Mouse (Mus musculus) C2C12 (cell line): ENCODE measurements at regions not wholly inside any gene's neighbourhood (a gene's known extent, or its start where the extent isn't known, plus 50 kb on each side); places are given as distances from the start of the nearest gene placed in this dataset.
A peak's percentile ranks its signal among the peaks of the same experiment; 100 is the strongest.

ENCODE experiments used
- H3K27me3 ChIP-seq: one replicate; pipeline ENCODE4 v1.6.1; 2011; ENCODE audit not compliant: control insufficient read depth, insufficient read depth, insufficient read length
- H3K36me3 ChIP-seq: one replicate; pipeline ENCODE4 v1.6.1; 2011; ENCODE audit not compliant: control insufficient read depth, insufficient read depth
- H3K4me3 ChIP-seq: one replicate; pipeline ENCODE4 v1.5.1; 2011; ENCODE audit warnings: mild to moderate bottlenecking, control low read depth; ENCODE audit not compliant: poor library complexity, insufficient read depth, severe bottlenecking
- H3K79me2 ChIP-seq: one replicate; pipeline ENCODE4 v1.6.1; 2011; ENCODE audit not compliant: control insufficient read depth, insufficient read depth
- H3K79me3 ChIP-seq: one replicate; pipeline ENCODE4 v1.6.1; 2011; ENCODE audit warnings: low read depth, control low read depth
- H3ac ChIP-seq: one replicate; pipeline ENCODE3; 2011; ENCODE audit warnings: low read depth; ENCODE audit not compliant: control insufficient read depth, insufficient read length
- CEBPB ChIP-seq: IDR thresholded peaks from one replicate; pipeline ENCODE4 v1.6.1; 2011; ENCODE audit warnings: low read depth, mild to moderate bottlenecking, control low read depth, moderate library complexity
- CTCF ChIP-seq: IDR thresholded peaks from one replicate; pipeline ENCODE4 v1.5.1; 2011; ENCODE audit not compliant: control insufficient read depth, insufficient read depth, insufficient read length
- FOSL1 ChIP-seq: IDR thresholded peaks from one replicate; pipeline ENCODE4 v1.8.0; 2011; ENCODE audit warnings: mild to moderate bottlenecking, low read length; ENCODE audit not compliant: poor library complexity, insufficient read depth, severe bottlenecking
- MAX ChIP-seq: IDR thresholded peaks from one replicate; pipeline ENCODE4 v1.6.1; 2011; ENCODE audit warnings: mild to moderate bottlenecking, control low read depth
- MYOD1 ChIP-seq: IDR thresholded peaks from one replicate; pipeline ENCODE4 v1.6.1; 2011; ENCODE audit warnings: low read depth; ENCODE audit not compliant: control insufficient read depth, insufficient read length
- MYOG ChIP-seq: IDR thresholded peaks from one replicate; pipeline ENCODE4 v1.6.1; 2011; ENCODE audit not compliant: control insufficient read depth, insufficient read length; ENCODE audit errors: extremely low read depth
- USF1 ChIP-seq: IDR thresholded peaks from one replicate; pipeline ENCODE4 v1.6.1; 2011; ENCODE audit warnings: low read depth, mild to moderate bottlenecking, control low read depth, moderate library complexity

- Histone ChIP-seq H3K4me3 (no peak overlapping the region), H3K27me3 (no peaks in the 10 kb centered on the region), H3K36me3 (no peaks in the 10 kb centered on the region), H3ac (no peak overlapping the region), H3K79me2 (no peaks in the 10 kb centered on the region), H3K79me3 (no peaks in the 10 kb centered on the region)
- no peak for TF ChIP-seq MYOG
- TF ChIP-seq USF1 = no peak
- no peak for TF ChIP-seq MYOD1
- no peak for TF ChIP-seq FOSL1
- no peak for TF ChIP-seq MAX
- no peak for TF ChIP-seq CTCF
- no peak for TF ChIP-seq CEBPB
Measured at GRCm38 (mm10) chr16:12768161-12768895, 341.2 kb upstream of the Ercc4 start.

DNA sequence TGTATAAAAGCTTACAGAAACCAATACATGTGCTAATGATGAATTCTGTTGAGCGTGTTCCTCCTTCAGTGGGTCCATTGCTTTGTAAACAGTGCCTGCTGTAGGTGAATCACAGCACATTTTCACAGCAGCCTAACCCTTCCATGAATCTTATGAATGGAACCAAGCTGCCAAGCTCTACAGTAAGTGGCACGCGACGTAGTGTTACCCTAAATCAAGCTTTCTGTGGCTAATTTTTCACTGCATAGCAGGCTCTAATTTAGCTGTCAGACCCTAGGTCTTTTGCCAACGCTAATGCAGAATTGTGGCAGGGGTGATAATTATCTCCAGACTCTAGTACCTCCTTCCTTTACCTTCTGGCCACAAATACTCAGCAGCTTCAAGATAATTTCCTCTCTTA is 339.0 kb upstream of the Ercc4 start:
- Histone ChIP-seq H3K27me3 (no peaks in the 10 kb centered on the region), H3K4me3 (no peak overlapping the region), H3K79me3 (no peaks in the 10 kb centered on the region), H3K36me3 (no peaks in the 10 kb centered on the region), H3ac (no peak overlapping the region), H3K79me2 (no peaks in the 10 kb centered on the region)
- no peak for TF ChIP-seq CTCF
- TF ChIP-seq MAX = no peak
- TF ChIP-seq CEBPB = no peak
- TF ChIP-seq FOSL1 = no peak
- TF ChIP-seq MYOG = no peak
- TF ChIP-seq USF1 = no peak

- Histone ChIP-seq H3K27me3 (no peaks in the 10 kb centered on the region), H3ac (no peak overlapping the region), H3K79me3 (no peaks in the 10 kb centered on the region), H3K36me3 (no peaks in the 10 kb centered on the region), H3K79me2 (no peaks in the 10 kb centered on the region), H3K4me3 (no peak overlapping the region)
- TF ChIP-seq USF1 = no peak
- TF ChIP-seq CTCF = no peak
- no peak for TF ChIP-seq FOSL1
- no peak for TF ChIP-seq MYOD1
- no peak for TF ChIP-seq MAX
Measured at GRCm38 (mm10) chr16:12772535-12772934, 336.9 kb upstream of the Ercc4 start.

DNA sequence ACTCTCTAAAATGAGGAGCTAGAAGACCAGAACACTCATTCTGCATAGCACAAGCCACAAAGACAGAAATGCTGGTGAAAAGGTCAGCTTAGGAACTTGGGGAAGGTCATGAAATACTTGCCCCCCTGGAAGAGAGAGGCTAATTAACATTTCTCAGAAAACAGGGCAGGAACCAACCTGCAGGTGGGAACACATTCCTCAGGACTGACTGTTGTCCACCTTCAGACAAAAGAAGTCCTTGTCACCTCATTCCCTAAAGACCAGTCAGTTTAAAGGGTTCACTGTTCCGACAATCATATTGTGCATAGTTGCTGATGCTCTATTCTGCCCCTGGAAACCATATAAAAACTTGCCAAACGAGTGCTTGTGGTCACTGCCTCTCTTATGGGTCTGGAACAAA is 333.6 kb upstream of the Ercc4 start:
- H3ac ChIP-seq = no peak overlapping the region
- H3K79me3 ChIP-seq = no peaks in the 10 kb centered on the region
- H3K4me3 ChIP-seq = no peak overlapping the region
- H3K79me2 ChIP-seq = no peaks in the 10 kb centered on the region
- no peaks in the 10 kb centered on the region for H3K27me3 ChIP-seq
- TF ChIP-seq CTCF (no peak), USF1 (no peak), MYOG (no peak), MYOD1 (no peak), FOSL1 (no peak), MAX (no peak), CEBPB (no peak)
- no peaks in the 10 kb centered on the region for H3K36me3 ChIP-seq

DNA sequence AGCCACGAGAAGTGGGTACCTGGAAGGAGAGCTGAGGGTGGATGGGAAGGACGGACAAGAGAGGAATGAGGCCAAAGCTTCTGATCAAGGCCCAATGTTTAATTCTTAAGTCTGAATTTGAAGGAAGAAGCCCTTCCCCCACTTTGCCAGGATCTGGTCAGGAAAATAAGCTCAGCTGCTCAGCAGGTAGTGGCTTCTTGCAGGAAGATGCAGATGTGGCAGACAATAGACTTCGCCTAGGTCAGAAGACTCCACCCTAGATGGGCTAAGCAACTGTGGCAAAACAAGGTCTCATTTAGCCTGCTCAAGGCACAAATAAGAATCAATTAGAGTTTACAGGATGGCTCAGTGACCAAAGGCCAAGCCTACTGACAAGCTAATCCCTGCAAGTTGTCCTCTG is 330.4 kb upstream of the Ercc4 start:
- TF ChIP-seq MYOD1 = no peak
- no peak for TF ChIP-seq MYOG
- TF ChIP-seq CEBPB = no peak
- Histone ChIP-seq H3ac (no peak overlapping the region), H3K79me2 (no peaks in the 10 kb centered on the region), H3K79me3 (no peaks in the 10 kb centered on the region), H3K4me3 (no peak overlapping the region), H3K27me3 (no peaks in the 10 kb centered on the region), H3K36me3 (no peaks in the 10 kb centered on the region)

DNA sequence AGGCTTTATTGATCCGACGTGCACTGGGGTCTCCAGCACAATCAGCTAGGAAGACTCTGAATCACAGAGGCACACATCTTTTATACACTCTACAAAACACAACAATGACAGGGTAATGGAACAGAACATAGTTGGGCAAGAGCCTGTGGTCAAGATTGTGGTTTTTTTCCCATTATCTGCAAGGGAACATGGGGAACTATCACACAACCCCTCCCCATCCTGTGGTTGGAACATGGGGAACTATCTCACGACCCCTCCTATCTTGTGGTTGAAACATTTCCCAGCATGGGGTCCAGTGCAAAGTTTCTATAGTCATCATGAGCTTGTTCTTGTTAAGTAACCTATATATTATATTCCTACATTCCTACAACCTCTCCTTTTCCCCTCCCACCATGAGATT is 328.8 kb upstream of the Ercc4 start:
- Histone ChIP-seq H3ac (no peak overlapping the region), H3K27me3 (no peaks in the 10 kb centered on the region), H3K79me2 (no peaks in the 10 kb centered on the region), H3K4me3 (no peak overlapping the region), H3K79me3 (no peaks in the 10 kb centered on the region), H3K36me3 (no peaks in the 10 kb centered on the region)
- TF ChIP-seq USF1 (no peak), CEBPB (peak; percentile 3)
